Mouse (Mus musculus): ENCODE measurements around the gene Smpx. TPM values are rescaled to one million over a fixed set of nuclear protein-coding genes. Genes with fewer than 3 reads are reported as not detected.

The Smpx gene
- polyA plus RNA-seq, 1 experiment from 2014 or later, result not detected

GRCm38 (mm10) chrX:157801669-157802068 is 103.0 kb downstream of the Smpx start:
- WGBS, result 95% methylated on average over 2 of the region's 2 CpGs
- Histone ChIP-seq H3K27ac (ENCODE audit: low read length) (no peak overlapping the region), H3K27me3 (replicated peaks; ENCODE audit: control insufficient read depth, insufficient read depth, low read length) (no peaks in the 10 kb centered on the region), H3K9me3 (ENCODE audit: control insufficient read depth, low read length) (no peaks in the 10 kb centered on the region), H3K4me2 (ENCODE audit: low read length) (no peak overlapping the region), H3K9ac (replicated peaks; ENCODE audit: low read depth, low read length) (no peak overlapping the region), H3K4me3 (replicated peaks; ENCODE audit: low read length) (no peak overlapping the region), H3K4me1 (replicated peaks; ENCODE audit: control insufficient read depth, insufficient read depth, low read length) (no peaks in the 10 kb centered on the region), H3K36me3 (ENCODE audit: control insufficient read depth, insufficient read depth) (no peaks in the 10 kb centered on the region)
- no peak for ATAC-seq

Other genes starting within 250 kb of the Smpx start
- gene Sms, start 206.6 kb upstream of the Smpx start, polyA plus RNA-seq (2015; fragmentation: Nextera tagmentation; extraction: Ambion mirVana), result 91.3 and 99.7 TPM in 2 replicates
- 3.1 and 3.7 TPM in 2 replicates for gene Yy2, start 129.9 kb upstream of the Smpx start, polyA plus RNA-seq (2015; fragmentation: Nextera tagmentation; extraction: Ambion mirVana)
- gene Mbtps2, start 100.2 kb upstream of the Smpx start, polyA plus RNA-seq (2015; fragmentation: Nextera tagmentation; extraction: Ambion mirVana), result 34.2 and 36.2 TPM in 2 replicates
- gene Klhl34, start 119.5 kb downstream of the Smpx start, polyA plus RNA-seq (2015; fragmentation: Nextera tagmentation; extraction: Ambion mirVana), result 2.3 and 3.1 TPM in 2 replicates

All from forebrain, embryonic 16.5 days (tissue).